Mouse (Mus musculus) CH12.LX (cell line): ENCODE results near the gene Apon. TPM values are rescaled to one million over a fixed set of nuclear protein-coding genes. Genes with fewer than 3 reads are reported as not detected.

Source experiments
- DNase-seq: peaks from one replicate; pipeline ENCODE4 v3.0.0-alpha.2; 2013; ENCODE audit errors: extremely low read depth
- H3K27ac ChIP-seq: 2 replicates; pipeline ENCODE4 v1.5.1; 2012; ENCODE audit warnings: low read depth, mild to moderate bottlenecking, control low read depth, moderate library complexity; ENCODE audit not compliant: insufficient read depth
- H3K27me3 ChIP-seq: replicated peaks from 2 replicates; pipeline ENCODE3; 2012; ENCODE audit warnings: inconsistent platforms
- H3K36me3 ChIP-seq, 2 experiments: replicated peaks in 1 of 2; 2 replicates each; pipeline versions ENCODE3 to v1.6.1; 2012; ENCODE audit warnings: inconsistent platforms in 1 of 2, low read length in 1 of 2, mild to moderate bottlenecking in 1 of 2, mixed read lengths in 1 of 2, moderate library complexity in 1 of 2; ENCODE audit not compliant: control insufficient read depth in 1 of 2, insufficient read depth in 1 of 2
- H3K4me1 ChIP-seq, 2 experiments: 2 replicates each; pipeline ENCODE4 v1.6.1; 2012; ENCODE audit warnings: inconsistent platforms in 1 of 2, moderate library complexity in 1 of 2; ENCODE audit not compliant: insufficient read depth in 2 of 2, control insufficient read depth in 1 of 2
- H3K4me2 ChIP-seq: 2 replicates; pipeline ENCODE4 v1.6.1; 2012; ENCODE audit warnings: low read depth, mild to moderate bottlenecking, control low read depth; ENCODE audit not compliant: poor library complexity, insufficient read depth, severe bottlenecking
- H3K4me3 ChIP-seq, 3 experiments: fragments of 150-350 bp in 1 of 3; sonication (generic) in 1 of 3; replicated peaks in 1 of 3; 2 replicates each; pipeline versions ENCODE3 to v1.5.1; 2011 to 2012; ENCODE audit warnings: low read depth in 2 of 3, low read length in 2 of 3, mild to moderate bottlenecking in 2 of 3, moderate library complexity in 2 of 3, control low read depth in 1 of 3, improper control_type of control experiment in 1 of 3, inconsistent platforms in 1 of 3, mixed read lengths in 1 of 3; ENCODE audit not compliant: poor library complexity in 1 of 3
- H3K79me2 ChIP-seq: replicated peaks from 2 replicates; pipeline ENCODE4 v1.6.1; 2012; ENCODE audit warnings: mild to moderate bottlenecking, moderate library complexity; ENCODE audit not compliant: control insufficient read depth, poor library complexity, insufficient read depth, severe bottlenecking; ENCODE audit errors: extremely low read depth
- H3K9ac ChIP-seq: 2 replicates; pipeline ENCODE4 v1.6.1; 2012; ENCODE audit warnings: low read depth, mild to moderate bottlenecking, control low read depth, moderate library complexity; ENCODE audit not compliant: insufficient read depth
- H3K9me3 ChIP-seq: replicated peaks from 2 replicates; pipeline ENCODE3; 2012; ENCODE audit warnings: low read length, inconsistent platforms, mixed read lengths
- BHLHE40 ChIP-seq: IDR thresholded peaks from 2 replicates; pipeline ENCODE4 v1.6.1; 2011; ENCODE audit warnings: mild to moderate bottlenecking, low read depth, low read length, improper control_type of control experiment
- CHD1 ChIP-seq: IDR thresholded peaks from 2 replicates; pipeline ENCODE4 v1.6.1; 2012; ENCODE audit warnings: low read depth, low read length, improper control_type of control experiment, inconsistent platforms
- CHD2 ChIP-seq: IDR thresholded peaks from 2 replicates; pipeline ENCODE4 v1.6.1; 2011; ENCODE audit warnings: low read length, improper control_type of control experiment
- CTCF ChIP-seq, 2 experiments: IDR thresholded peaks in 1 of 2; conservative IDR thresholded peaks in 1 of 2; 2 replicates each; pipeline ENCODE4 v1.5.1; 2011 to 2012; ENCODE audit warnings: low read depth in 2 of 2, low read length in 2 of 2, improper control_type of control experiment in 1 of 2, inconsistent platforms in 1 of 2, mild to moderate bottlenecking in 1 of 2, moderate library complexity in 1 of 2
- E2F4 ChIP-seq: IDR thresholded peaks from 2 replicates; pipeline ENCODE4 v1.6.1; 2011; ENCODE audit warnings: low read depth, low read length, improper control_type of control experiment; ENCODE audit not compliant: insufficient replicate concordance
- EP300 ChIP-seq: IDR thresholded peaks from 2 replicates; pipeline ENCODE4 v1.6.1; 2011; ENCODE audit warnings: low read length, improper control_type of control experiment
- ETS1 ChIP-seq: conservative IDR thresholded peaks from 2 replicates; pipeline ENCODE4 v1.6.1; 2012; ENCODE audit warnings: low read depth, mild to moderate bottlenecking, inconsistent platforms, low read length, improper control_type of control experiment, moderate library complexity
- HCFC1 ChIP-seq: IDR thresholded peaks from 2 replicates; pipeline ENCODE4 v1.6.1; 2012; ENCODE audit warnings: low read depth, mild to moderate bottlenecking, inconsistent platforms, low read length, improper control_type of control experiment
- IRF4 ChIP-seq: IDR thresholded peaks from 2 replicates; pipeline ENCODE4 v1.6.1; 2014; ENCODE audit warnings: low read depth, mild to moderate bottlenecking, inconsistent platforms, low read length, improper control_type of control experiment
- JUND ChIP-seq: conservative IDR thresholded peaks from 2 replicates; pipeline ENCODE4 v1.6.1; 2011; ENCODE audit warnings: low read depth, low read length, improper control_type of control experiment
- KAT2A ChIP-seq: IDR thresholded peaks from 2 replicates; pipeline ENCODE4 v1.6.1; 2012; ENCODE audit warnings: low read length, improper control_type of control experiment, inconsistent platforms; ENCODE audit not compliant: insufficient replicate concordance
- MAFK ChIP-seq: IDR thresholded peaks from 2 replicates; pipeline ENCODE4 v1.6.1; 2011; ENCODE audit warnings: low read length, improper control_type of control experiment; ENCODE audit not compliant: insufficient replicate concordance
- MYC ChIP-seq: IDR thresholded peaks from 2 replicates; pipeline ENCODE4 v1.6.1; 2011; ENCODE audit warnings: low read depth, mild to moderate bottlenecking, improper control_type of control experiment, low read length
- NELFE ChIP-seq: IDR thresholded peaks from 2 replicates; pipeline ENCODE4 v1.6.1; 2011; ENCODE audit warnings: low read depth, low read length, improper control_type of control experiment
- NRF1 ChIP-seq: IDR thresholded peaks from 2 replicates; pipeline ENCODE4 v1.6.1; 2014; ENCODE audit warnings: low read depth, mild to moderate bottlenecking, inconsistent platforms, low read length, improper control_type of control experiment, moderate library complexity
- POLR2AphosphoS2 ChIP-seq: IDR thresholded peaks from 2 replicates; pipeline ENCODE4 v1.6.1; 2011; ENCODE audit warnings: low read depth, low read length, improper control_type of control experiment
- RCOR1 ChIP-seq: conservative IDR thresholded peaks from 2 replicates; pipeline ENCODE4 v1.6.1; 2012; ENCODE audit warnings: low read depth, mild to moderate bottlenecking, inconsistent platforms, low read length, improper control_type of control experiment
- SMC3 ChIP-seq: IDR thresholded peaks from 2 replicates; pipeline ENCODE4 v1.6.1; 2011; ENCODE audit warnings: low read depth, low read length, improper control_type of control experiment
- TBP ChIP-seq: conservative IDR thresholded peaks from 2 replicates; pipeline ENCODE4 v1.6.1; 2011; ENCODE audit warnings: low read depth, low read length, improper control_type of control experiment
- TCF12 ChIP-seq: IDR thresholded peaks from 2 replicates; pipeline ENCODE4 v1.6.1; 2014; ENCODE audit warnings: low read depth, mild to moderate bottlenecking, inconsistent platforms, low read length, improper control_type of control experiment
- UBTF ChIP-seq: IDR thresholded peaks from 2 replicates; pipeline ENCODE4 v1.6.1; 2012; ENCODE audit warnings: low read depth, mild to moderate bottlenecking, inconsistent platforms, low read length, improper control_type of control experiment, moderate library complexity
- USF2 ChIP-seq: conservative IDR thresholded peaks from 2 replicates; pipeline ENCODE4 v1.6.1; 2011; ENCODE audit warnings: low read depth, low read length, improper control_type of control experiment
- ZC3H11A ChIP-seq: IDR thresholded peaks from 2 replicates; pipeline ENCODE4 v1.6.1; 2012; ENCODE audit warnings: low read depth, mild to moderate bottlenecking, inconsistent platforms, low read length, improper control_type of control experiment
- ZKSCAN1 ChIP-seq: IDR thresholded peaks from 2 replicates; pipeline ENCODE4 v1.6.1; 2012; ENCODE audit warnings: low read depth, inconsistent platforms, low read length, improper control_type of control experiment, borderline replicate concordance
- dilution Hi-C: fragments of 300-500 bp; cut with MboI; formaldehyde crosslinking; loops from 2 replicates; pipeline ENCODE4 v1.14.3; 2020; ENCODE audit warnings: low sequenced_read_pairs; ENCODE audit not compliant: extremely low pct_unique_long_range_greater_than_20kb, extremely low pct_ligation_motif_present
- in situ Hi-C: fragments of 300-500 bp; cut with MboI; formaldehyde crosslinking; loops from 3 replicates; pipeline ENCODE4 v1.14.3; 2019; ENCODE audit warnings: low sequenced_read_pairs, low pct_ligation_motif_present, low pct_unique_long_range_greater_than_20kb, mixed read lengths
- polyA plus RNA-seq: library from polyadenylated mRNA; unstranded; fragments of >175 nt; gene quantifications from 2 replicates; pipeline ENCODE4 v1.2.1, GENCODE M21; 2012; ENCODE audit warnings: low read depth; ENCODE audit not compliant: insufficient read length
- total RNA-seq, 2 experiments: library from RNA; depleted of rRNA; stranded (reverse); fragments of 300-350 nt in 1 of 2; fragments of >200 nt in 1 of 2; gene quantifications; 2 replicates each; pipeline ENCODE4 v1.2.3; 2012 to 2014

The Apon gene
- total and polyA plus RNA-seq, 3 experiments = 0.30 to 0.80 (median 0.62) TPM

GRCm38 (mm10) chr10:128263393-128264310 lies 9.8 kb downstream of the Apon start (continued):
- TF ChIP-seq CHD2 (peak; percentile 38; the same call in 1 of the 2 replicates), MYC (peak; percentile 92), POLR2AphosphoS2 (no peak), ETS1 (peak; percentile 55), ZKSCAN1 (no peak), JUND (0 out of 2 replicates have a peak, but pooled peaks have one; percentile 8), ZC3H11A (no peak), NELFE (no peak), HCFC1 (no peak; the same call in 1 of the 2 replicates), CHD1 (peak; percentile 91), RCOR1 (no peak)
- TF ChIP-seq, all 38 proteins: peak for 17

DNA sequence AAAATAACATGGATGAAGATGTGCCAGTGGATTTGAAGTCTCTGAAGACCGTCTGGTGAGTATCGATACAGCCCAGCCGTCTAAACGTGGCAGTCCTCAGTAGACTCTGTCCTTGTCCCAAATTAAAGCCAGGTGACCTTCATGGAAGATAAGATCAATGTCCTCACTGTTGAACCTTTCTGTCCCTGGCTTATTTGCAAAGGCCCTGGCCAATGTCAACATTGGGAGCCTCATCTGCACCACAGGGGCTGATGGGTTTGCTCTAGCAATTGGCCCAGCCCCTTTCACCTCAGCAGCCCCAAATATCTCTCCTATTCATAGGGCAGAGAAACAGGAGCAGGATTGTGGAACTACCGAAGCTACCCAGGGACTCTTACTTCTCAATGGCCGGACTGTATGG lies 14.5 kb downstream of the Apon start, which contains the start of gene Apof:
Gene Apof (plus strand): TSS at position 301 of the 400 bp plus-strand sequence.
- no peak for DNase-seq
- in situ Hi-C loops (no loop called here), dilution Hi-C loops (no loop called here)
- Histone ChIP-seq H3K4me2 (no peak within 1 kb of the TSS), H3K9me3 (no peaks in the 10 kb centered on the region), H3K9ac (no peak within 1 kb of the TSS), H3K27me3 (no peaks in the 10 kb centered on the region), H3K36me3 (peaks cover 0 to 4% of the 10 kb centered on the region in 2 experiments), H3K4me3 (no peak within 1 kb of the TSS), H3K79me2 (peaks cover 3% of the 10 kb centered on the region), H3K27ac (no peak within 1 kb of the TSS), H3K4me1 (peaks cover 9 to 37% of the 10 kb centered on the region in 2 experiments; a peak in 3 of 4 replicates)
- no peak for TF ChIP-seq SMC3
- no peak for TF ChIP-seq ZKSCAN1
- no peak for TF ChIP-seq HCFC1
- TF ChIP-seq JUND = no peak
- no peak for TF ChIP-seq UBTF
- TF ChIP-seq TCF12 = no peak
- TF ChIP-seq POLR2AphosphoS2 = no peak

- Histone ChIP-seq H3K27me3 (no peaks in the 10 kb centered on the region), H3K9me3 (no peaks in the 10 kb centered on the region), H3K4me2 (no peak overlapping the region), H3K4me1 (peaks cover 5 to 29% of the 10 kb centered on the region in 2 experiments; a peak in 2 of 4 replicates), H3K9ac (no peak overlapping the region), H3K36me3 (peaks cover 0 to 9% of the 10 kb centered on the region in 2 experiments), H3K27ac (no peak overlapping the region)
- dilution Hi-C loops (no loop called here), in situ Hi-C loops (no loop called here)
- no peak for DNase-seq
- TF ChIP-seq CHD1 (no peak), MAFK (no peak), EP300 (no peak), NRF1 (no peak), TBP (no peak), CTCF (conservative IDR thresholded peaks at IDR 0.05 in 1 of 2, IDR thresholded peaks at IDR 0.05 in 1 of 2; ENCODE audit: low read depth in 2 of 2, low read length in 2 of 2) (no peak), KAT2A (no peak), UBTF (no peak), E2F4 (no peak), BHLHE40 (no peak), ZC3H11A (no peak), POLR2AphosphoS2 (no peak), CHD2 (no peak), HCFC1 (no peak), MYC (no peak), RCOR1 (no peak), USF2 (no peak), IRF4 (no peak)
- TF ChIP-seq, all 38 proteins: peak for 0
- peaks cover 3% of the 10 kb centered on the region for H3K79me2 ChIP-seq
- no peak overlapping the region for H3K4me3 ChIP-seq
Observed at GRCm38 (mm10) chr10:128269206-128269910, 15.5 kb downstream of the Apon start.
